Mouse (Mus musculus): ENCODE data around the gene Fkbp6. TPM values are rescaled to one million over a fixed set of nuclear protein-coding genes. Genes with fewer than 3 reads are reported as not detected.

Gene Fkbp6
- 0.18 TPM in 2 replicates for polyA plus RNA-seq (2021; fragmentation: Nextera tagmentation)
- long read RNA-seq, experiment 1, result 0 reads
- long read RNA-seq, experiment 2, result 0 reads

GRCm38 (mm10) chr5:135349862-135350261, at the start of gene Fkbp6:
Fkbp6 (minus strand) TSS chr5:135350044.

GRCm38 (mm10) chr5:135394004-135394823, 44.4 kb upstream of the Fkbp6 start, which contains the start of gene Pom121:
Pom121 (minus strand) TSS chr5:135394546.

GRCm38 (mm10) chr5:135369787-135370654, 20.2 kb upstream of the Fkbp6 start, which contains the start of gene Nsun5:
Nsun5 (plus strand) TSS chr5:135369953.

GRCm38 (mm10) chr5:135352995-135353394, 3.2 kb upstream of the Fkbp6 start, which contains the start of gene Trim50:
Trim50 (plus strand) TSS chr5:135353295.

GRCm38 (mm10) chr5:135251079-135251454, 98.8 kb downstream of the Fkbp6 start, which contains the start of gene Fzd9:
Fzd9 (minus strand) TSS chr5:135251230.

Small RNA genes within 50 kb of the gene (microRNA-seq; reads per million reads assigned to microRNA genes)
- gene Mir7033, result 1.1 reads per million

Other genes starting within 250 kb of the Fkbp6 start
- 17.6 and 17.9 TPM in 2 replicates for gene Tbl2, start 200.4 kb downstream of the Fkbp6 start, polyA plus RNA-seq (2021; fragmentation: Nextera tagmentation)
- gene Bcl7b, start 181.8 kb downstream of the Fkbp6 start, polyA plus RNA-seq (2021; fragmentation: Nextera tagmentation), result 78.1 and 83.6 TPM in 2 replicates
- 10.4 and 12.0 TPM in 2 replicates for gene Baz1b, start 162.8 kb downstream of the Fkbp6 start, polyA plus RNA-seq (2021; fragmentation: Nextera tagmentation)
- gene Fzd9, start 98.8 kb downstream of the Fkbp6 start, polyA plus RNA-seq (2021; fragmentation: Nextera tagmentation), result 4.5 and 8.4 TPM in 2 replicates
- not detected in 2 replicates for gene Trim50, start 3.3 kb upstream of the Fkbp6 start, polyA plus RNA-seq (2021; fragmentation: Nextera tagmentation)
- 8.5 and 8.6 TPM in 2 replicates for gene Nsun5, start 19.9 kb upstream of the Fkbp6 start, polyA plus RNA-seq (2021; fragmentation: Nextera tagmentation)
- 7.2 and 7.4 TPM in 2 replicates for gene Pom121, start 44.5 kb upstream of the Fkbp6 start, polyA plus RNA-seq (2021; fragmentation: Nextera tagmentation)
- gene Hip1, start 195.1 kb upstream of the Fkbp6 start, polyA plus RNA-seq (2021; fragmentation: Nextera tagmentation), result 9.8 and 10.1 TPM in 2 replicates
- not detected in 2 replicates for gene Ccl26, start 213.5 kb upstream of the Fkbp6 start, polyA plus RNA-seq (2021; fragmentation: Nextera tagmentation)
- gene Ccl24, start 223.0 kb upstream of the Fkbp6 start, polyA plus RNA-seq (2021; fragmentation: Nextera tagmentation), result 0.29 and 0.67 TPM in 2 replicates

Measured in layer of hippocampus, adult 6 months (tissue).